In genomic region chr16:11011939-11012338, GRCm38 (mm10) we compare ENCODE assay signal across 8 mouse cellular contexts. TPM values are rescaled to one million over a fixed set of nuclear protein-coding genes. Genes with fewer than 3 reads are reported as not detected.
DNase-seq lines count a peak whose midpoint lies in the region; ATAC-seq lines count a peak whose summit lies in the region.

No protein-coding gene starts in this region.

- no peaks in the 10 kb centered on the region for H3K27me3 ChIP-seq in heart, embryonic 10.5 days (ENCODE audit: insufficient read depth, poor library complexity, severe bottlenecking)
- H3K27me3 ChIP-seq in limb, embryonic 12.5 days: no peaks in the 10 kb centered on the region
- H3K27me3 ChIP-seq in limb, embryonic 10.5 days (ENCODE audit: low read depth, poor library complexity, severe bottlenecking): no peaks in the 10 kb centered on the region
- no peaks in the 10 kb centered on the region for H3K27me3 ChIP-seq in embryonic facial prominence, embryonic 12.5 days
- H3K27me3 ChIP-seq in neural tube, embryonic 15.5 days (replicated peaks): no peaks in the 10 kb centered on the region

- H3K27ac ChIP-seq in heart, embryonic 10.5 days: peak overlapping the region; percentile 64; the same call in 1 of the 2 replicates
- H3K27ac ChIP-seq in limb, embryonic 12.5 days: peak overlapping the region; percentile 41; the same call in 1 of the 2 replicates
- H3K27ac ChIP-seq in limb, embryonic 10.5 days: no peak overlapping the region
- peak overlapping the region; percentile 66 for H3K27ac ChIP-seq in embryonic facial prominence, embryonic 12.5 days
- peak overlapping the region; percentile 23; the same call in 1 of the 2 replicates for H3K27ac ChIP-seq in neural tube, embryonic 15.5 days (replicated peaks)

- 93% methylated on average over 4 of the region's 4 CpGs for WGBS in heart, embryonic 10.5 days
- 83% methylated on average over 4 of the region's 4 CpGs for WGBS in limb, embryonic 12.5 days
- whole genome bisulfite sequencing in limb, embryonic 10.5 days: 97% methylated on average over 4 of the region's 4 CpGs
- WGBS in embryonic facial prominence, embryonic 12.5 days: 86% methylated on average over 4 of the region's 4 CpGs
- 97% methylated on average over 4 of the region's 4 CpGs for WGBS in neural tube, embryonic 15.5 days

- H3K36me3 ChIP-seq in heart, embryonic 10.5 days: no peaks in the 10 kb centered on the region
- H3K36me3 ChIP-seq in limb, embryonic 12.5 days: no peaks in the 10 kb centered on the region
- H3K36me3 ChIP-seq in limb, embryonic 10.5 days: no peaks in the 10 kb centered on the region
- no peaks in the 10 kb centered on the region for H3K36me3 ChIP-seq in embryonic facial prominence, embryonic 12.5 days
- no peaks in the 10 kb centered on the region for H3K36me3 ChIP-seq in neural tube, embryonic 15.5 days

- no peak overlapping the region for H3K9ac ChIP-seq in limb, embryonic 12.5 days (replicated peaks)
- H3K9ac ChIP-seq in embryonic facial prominence, embryonic 12.5 days: no peak overlapping the region
- no peak overlapping the region for H3K9ac ChIP-seq in neural tube, embryonic 15.5 days (replicated peaks)

- no peak overlapping the region for H3K4me2 ChIP-seq in limb, embryonic 12.5 days
- no peak overlapping the region for H3K4me2 ChIP-seq in embryonic facial prominence, embryonic 12.5 days (replicated peaks)
- no peak overlapping the region for H3K4me2 ChIP-seq in neural tube, embryonic 15.5 days

- ATAC-seq in limb, embryonic 12.5 days (ENCODE audit: insufficient number of reproducible peaks, insufficient read depth, low FRiP score, low TSS enrichment, low read depth): no peak
- no peak for ATAC-seq in embryonic facial prominence, embryonic 12.5 days (ENCODE audit: insufficient number of reproducible peaks, insufficient read depth, low FRiP score, low TSS enrichment)
- ATAC-seq in neural tube, embryonic 15.5 days (ENCODE audit: low FRiP score): no peak
- ATAC-seq in megakaryocyte-erythroid progenitor cell, adult 5-6 weeks (replicated peaks; ENCODE audit: low FRiP score, low TSS enrichment, poor library complexity, severe bottlenecking): no peak

- no peak for DNase-seq in heart, embryonic 10.5 days (ENCODE audit: low spot score)
- DNase-seq in heart, adult 9 months (ENCODE audit: low spot score in 2 of 2): no peak
- no peak for DNase-seq in limb, embryonic 10.5 days (ENCODE audit: low spot score)
- no peak for DNase-seq in right cerebral cortex, postnatal 10 days (ENCODE audit: low spot score in 2 of 2)

- no peaks in the 10 kb centered on the region for H3K9me3 ChIP-seq in heart, embryonic 10.5 days
- H3K9me3 ChIP-seq in limb, embryonic 12.5 days: no peaks in the 10 kb centered on the region
- no peaks in the 10 kb centered on the region for H3K9me3 ChIP-seq in limb, embryonic 10.5 days (replicated peaks)
- H3K9me3 ChIP-seq in embryonic facial prominence, embryonic 12.5 days: no peaks in the 10 kb centered on the region
- H3K9me3 ChIP-seq in neural tube, embryonic 15.5 days (replicated peaks): no peaks in the 10 kb centered on the region

- no peak overlapping the region for H3K4me3 ChIP-seq in heart, embryonic 10.5 days
- no peak overlapping the region for H3K4me3 ChIP-seq in limb, embryonic 12.5 days (replicated peaks)
- no peak overlapping the region for H3K4me3 ChIP-seq in limb, embryonic 10.5 days
- no peak overlapping the region for H3K4me3 ChIP-seq in embryonic facial prominence, embryonic 12.5 days
- H3K4me3 ChIP-seq in neural tube, embryonic 15.5 days (replicated peaks): no peak overlapping the region

- H3K4me1 ChIP-seq in heart, embryonic 10.5 days: peaks cover 42% of the 10 kb centered on the region
- peaks cover 43% of the 10 kb centered on the region for H3K4me1 ChIP-seq in limb, embryonic 12.5 days (replicated peaks)
- H3K4me1 ChIP-seq in limb, embryonic 10.5 days: peaks cover 35% of the 10 kb centered on the region
- H3K4me1 ChIP-seq in embryonic facial prominence, embryonic 12.5 days: peaks cover 31% of the 10 kb centered on the region
- H3K4me1 ChIP-seq in neural tube, embryonic 15.5 days: peaks cover 12% of the 10 kb centered on the region

RNA-seq across cellular contexts. Expression of gene Snn, which starts 48.8 kb away (rescaled TPM):
- 37.2 and 38.3 TPM in 2 replicates for polyA plus RNA-seq in heart, embryonic 10.5 days (2016; fragmentation: Nextera tagmentation; extraction: Ambion mirVana)
- polyA plus RNA-seq in limb, embryonic 12.5 days (2016; fragmentation: Nextera tagmentation; extraction: Ambion mirVana): 40.3 and 46.6 TPM in 2 replicates
- polyA plus RNA-seq in limb, embryonic 10.5 days (2016; fragmentation: Nextera tagmentation; extraction: Ambion mirVana): 47.6 and 55.1 TPM in 2 replicates
- polyA plus RNA-seq in embryonic facial prominence, embryonic 12.5 days (2016; fragmentation: Nextera tagmentation; extraction: Ambion mirVana): 63.2 and 63.4 TPM in 2 replicates
- 104 and 107 TPM in 2 replicates for polyA plus RNA-seq in neural tube, embryonic 15.5 days (2015; fragmentation: Nextera tagmentation; extraction: Ambion mirVana)
- total RNA-seq in megakaryocyte-erythroid progenitor cell, adult 5-6 weeks (2014; fragmentation: Nextera tagmentation): 0.52 and 7.4 TPM in 2 replicates
- 0.09 and 1.6 TPM in 2 replicates for total RNA-seq in megakaryocyte-erythroid progenitor cell, adult 5-6 weeks (2017)

RNA-seq across cellular contexts. Expression of gene Litaf, which starts 54.0 kb away (rescaled TPM):
- 60.8 and 68.7 TPM in 2 replicates for polyA plus RNA-seq in heart, embryonic 10.5 days (2016; fragmentation: Nextera tagmentation; extraction: Ambion mirVana)
- polyA plus RNA-seq in limb, embryonic 12.5 days (2016; fragmentation: Nextera tagmentation; extraction: Ambion mirVana): 103 TPM in 2 replicates
- 87.5 and 91.1 TPM in 2 replicates for polyA plus RNA-seq in limb, embryonic 10.5 days (2016; fragmentation: Nextera tagmentation; extraction: Ambion mirVana)
- 102 and 103 TPM in 2 replicates for polyA plus RNA-seq in embryonic facial prominence, embryonic 12.5 days (2016; fragmentation: Nextera tagmentation; extraction: Ambion mirVana)
- polyA plus RNA-seq in neural tube, embryonic 15.5 days (2015; fragmentation: Nextera tagmentation; extraction: Ambion mirVana): 26.1 and 39.5 TPM in 2 replicates
- 5.4 and 6.6 TPM in 2 replicates for total RNA-seq in megakaryocyte-erythroid progenitor cell, adult 5-6 weeks (2014; fragmentation: Nextera tagmentation)
- total RNA-seq in megakaryocyte-erythroid progenitor cell, adult 5-6 weeks (2017): 6.9 and 9.4 TPM in 2 replicates
